Mouse (Mus musculus) heart, postnatal 0 days (tissue): ENCODE data around the gene Taf3. TPM values are rescaled to one million over a fixed set of nuclear protein-coding genes. Genes with fewer than 3 reads are reported as not detected.

Source experiments
- ATAC-seq: fragments of 200-750 bp; cut with Nextera tagmentation; 2 replicates; pipeline ENCODE4 v1.8.0; 2017; ENCODE audit warnings: low read depth, moderate number of reproducible peaks, moderate library complexity; ENCODE audit not compliant: insufficient read depth
- DNase-seq: peaks from one replicate; pipeline ENCODE4 v3.0.0-alpha.2; 2016; ENCODE audit warnings: low spot score
- H3K27ac ChIP-seq: fragments of 300-500 bp; sonication (generic); 2 replicates; pipeline ENCODE4 v1.5.1; 2014; ENCODE audit warnings: low read depth, mild to moderate bottlenecking
- H3K27me3 ChIP-seq: fragments of 300-500 bp; sonication (generic); 2 replicates; pipeline ENCODE4 v1.6.1; 2014; ENCODE audit warnings: low read length, mixed read lengths; ENCODE audit not compliant: control insufficient read depth, insufficient read depth
- H3K36me3 ChIP-seq: fragments of 300-500 bp; sonication (generic); replicated peaks from 2 replicates; pipeline ENCODE4 v1.6.1; 2014; ENCODE audit warnings: low read length, mixed read lengths; ENCODE audit not compliant: control insufficient read depth, insufficient read depth
- H3K4me1 ChIP-seq: fragments of 300-500 bp; sonication (generic); 2 replicates; pipeline ENCODE4 v1.6.1; 2014; ENCODE audit warnings: antibody characterized with exemption; ENCODE audit not compliant: control insufficient read depth, insufficient read depth
- H3K4me2 ChIP-seq: fragments of 300-500 bp; sonication (generic); 2 replicates; pipeline ENCODE4 v1.6.1; 2014; ENCODE audit warnings: low read depth, mild to moderate bottlenecking, low read length, moderate library complexity
- H3K4me3 ChIP-seq: fragments of 300-500 bp; sonication (generic); 2 replicates; pipeline ENCODE4 v1.5.1; 2014; ENCODE audit warnings: low read depth, low read length
- H3K9ac ChIP-seq: fragments of 300-500 bp; sonication (generic); replicated peaks from 2 replicates; pipeline ENCODE4 v1.6.1; 2014; ENCODE audit warnings: low read depth, low read length, mixed read lengths
- H3K9me3 ChIP-seq: fragments of 300-500 bp; sonication (generic); replicated peaks from 2 replicates; pipeline ENCODE4 v1.6.1; 2016; ENCODE audit warnings: low read length; ENCODE audit not compliant: control insufficient read depth
- CTCF ChIP-seq: IDR thresholded peaks from 2 replicates; pipeline ENCODE4 v1.5.1; 2016; ENCODE audit warnings: antibody characterized with exemption, control low read depth, low read depth
- EP300 ChIP-seq: IDR thresholded peaks from 2 replicates; pipeline ENCODE4 v1.6.1; 2016; ENCODE audit warnings: antibody characterized with exemption, low read depth
- WGBS: fragments of 180-500 bp; shearing (Covaris S2); extraction: QIAGEN DNeasy Blood & Tissue Kit; methylation state at CpG from one replicate; pipeline ENCODE4 v1.1.7; 2014; 5-methylcytosine and 5-hydroxymethylcytosine counted together
- polyA plus RNA-seq: library from polyadenylated mRNA; unstranded; fragments of >200 nt; fragmentation: Nextera tagmentation; extraction: Ambion mirVana; gene quantifications from 2 replicates; pipeline ENCODE4 v1.2.1, GENCODE M21; 2015
- total RNA-seq: library from RNA; depleted of rRNA; stranded (reverse); fragments of >200 nt; gene quantifications from 2 replicates; pipeline ENCODE4 v1.2.3, GENCODE M21; 2014; ENCODE audit warnings: low replicate concordance

The Taf3 gene
- total and polyA plus RNA-seq, 2 experiments from 2014 or later = 3.0 to 6.3 TPM

- Histone ChIP-seq H3K9ac (no peak within 1 kb of the TSS), H3K9me3 (no peaks in the 10 kb centered on the region), H3K4me3 (peak within 1 kb of the TSS; percentile 32), H3K4me2 (peak within 1 kb of the TSS; percentile 53), H3K27me3 (peaks cover 96% of the 10 kb centered on the region), H3K36me3 (no peaks in the 10 kb centered on the region), H3K4me1 (0 out of 2 replicates have a peak, but pooled peaks cover 12% of the 10 kb centered on the region), H3K27ac (no peak within 1 kb of the TSS)
- ATAC-seq = no peak; the same call in 1 of the 2 replicates
- TF ChIP-seq EP300 (no peak), CTCF (no peak)
- no peak for DNase-seq
- WGBS = under 1% methylated on average over 23 of the region's 23 CpGs
These were observed 158.7 kb downstream of the Taf3 start, which contains the start of gene Gata3 for GRCm38 (mm10) chr2:9889651-9890183. TSS of gene Gata3 (minus strand) at chr2:9890034.

DNA sequence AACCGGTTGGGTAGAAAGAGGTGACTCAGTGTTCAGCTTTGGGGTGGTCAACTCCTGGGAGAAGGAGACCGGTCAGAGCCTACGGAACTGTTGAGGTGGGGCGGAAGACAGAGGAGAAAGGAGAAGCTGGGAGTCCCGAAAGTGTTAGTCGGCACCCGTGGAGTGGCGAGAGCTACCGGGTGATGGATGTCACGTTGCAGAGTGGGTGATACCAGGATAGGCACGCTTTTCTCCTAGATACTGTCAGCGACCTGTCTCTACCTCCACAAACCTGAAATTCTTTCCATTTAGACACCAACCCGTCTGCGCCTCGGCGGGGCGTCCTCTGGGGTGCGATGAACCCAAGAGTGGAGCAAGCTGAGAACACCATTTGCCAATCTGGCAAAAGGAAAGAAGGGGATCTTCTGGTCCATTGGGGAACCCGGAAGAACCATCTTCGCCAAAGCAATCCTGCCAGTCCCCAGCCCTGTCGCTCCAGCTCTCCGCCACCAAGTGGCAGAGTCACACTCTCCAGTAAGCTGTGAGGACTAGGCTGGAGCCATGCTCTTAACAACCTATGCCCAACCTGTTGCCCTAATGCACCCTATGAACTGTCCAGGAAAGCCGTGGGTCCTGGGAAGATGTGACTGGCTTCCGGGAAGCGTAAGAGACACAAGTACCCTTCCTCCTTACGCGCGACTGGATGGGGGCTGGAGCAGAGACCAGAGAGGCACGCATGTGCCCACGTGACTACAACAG lies 159.3 kb downstream of the Taf3 start, which contains the start of gene 9230102O04Rik:
Gene 9230102O04Rik (minus strand): TSS at position 628 of the 738 bp plus-strand sequence.
- Histone ChIP-seq H3K27ac (no peak within 1 kb of the TSS), H3K4me2 (peak within 1 kb of the TSS; percentile 53), H3K9me3 (no peaks in the 10 kb centered on the region), H3K36me3 (no peaks in the 10 kb centered on the region), H3K27me3 (peaks cover 96% of the 10 kb centered on the region), H3K4me3 (peak within 1 kb of the TSS; percentile 32), H3K4me1 (0 out of 2 replicates have a peak, but pooled peaks cover 12% of the 10 kb centered on the region), H3K9ac (no peak within 1 kb of the TSS)
- DNase-seq (peak; percentile 63), ATAC-seq (peak; percentile 88)
- WGBS = under 1% methylated on average over 30 of the region's 30 CpGs
- peak; percentile 71 for TF ChIP-seq CTCF
- TF ChIP-seq EP300 = no peak

GRCm38 (mm10) chr2:9887636-9888035 lies 160.8 kb downstream of the Taf3 start:
- no peak overlapping the region for H3K27ac ChIP-seq
- no peak overlapping the region for H3K4me3 ChIP-seq
- no peaks in the 10 kb centered on the region for H3K9me3 ChIP-seq
- ATAC-seq (no peak), DNase-seq (no peak)
- no peak overlapping the region for H3K9ac ChIP-seq
- TF ChIP-seq EP300 = no peak
- TF ChIP-seq CTCF = no peak
- H3K36me3 ChIP-seq = no peaks in the 10 kb centered on the region
- 0 out of 2 replicates have a peak, but pooled peaks cover 12% of the 10 kb centered on the region for H3K4me1 ChIP-seq
- H3K4me2 ChIP-seq = no peak overlapping the region
- peaks cover 95% of the 10 kb centered on the region for H3K27me3 ChIP-seq
- under 1% methylated on average over 7 of the region's 7 CpGs for WGBS

- TF ChIP-seq CTCF (no peak), EP300 (no peak)
- H3K4me1 ChIP-seq = peaks cover 17% of the 10 kb centered on the region; the same call in 1 of the 2 replicates
- DNase-seq = no peak
- no peak overlapping the region for H3K4me2 ChIP-seq
- H3K27ac ChIP-seq = no peak overlapping the region
- no peak overlapping the region for H3K9ac ChIP-seq
- no peak overlapping the region for H3K4me3 ChIP-seq
- WGBS = 9% methylated on average over 7 of the region's 7 CpGs
- H3K36me3 ChIP-seq = no peaks in the 10 kb centered on the region
- no peaks in the 10 kb centered on the region for H3K9me3 ChIP-seq
- H3K27me3 ChIP-seq = peaks cover 95% of the 10 kb centered on the region
- ATAC-seq = no peak
These were observed 161.3 kb downstream of the Taf3 start for GRCm38 (mm10) chr2:9886921-9887610.

GRCm38 (mm10) chr2:9886031-9886430 lies 162.4 kb downstream of the Taf3 start:
- Histone ChIP-seq H3K27me3 (peaks cover 97% of the 10 kb centered on the region), H3K9me3 (no peaks in the 10 kb centered on the region), H3K4me3 (no peak overlapping the region), H3K4me1 (peaks cover 23% of the 10 kb centered on the region; the same call in 1 of the 2 replicates), H3K36me3 (no peaks in the 10 kb centered on the region), H3K4me2 (no peak overlapping the region), H3K9ac (no peak overlapping the region), H3K27ac (no peak overlapping the region)
- no peak for ATAC-seq
- 32% methylated on average over 3 of the region's 3 CpGs for WGBS
- no peak for DNase-seq
- TF ChIP-seq CTCF (no peak), EP300 (no peak)
